Mouse (Mus musculus) myocyte (in vitro differentiated cells): ENCODE data around the gene Cxcr6.

ENCODE experiments used
- CEBPB ChIP-seq: IDR thresholded peaks from 2 replicates; pipeline ENCODE4 v1.6.1; 2011; ENCODE audit warnings: mild to moderate bottlenecking, moderate library complexity; ENCODE audit not compliant: poor library complexity, insufficient read depth, severe bottlenecking
- MAX ChIP-seq: IDR thresholded peaks from one replicate; pipeline ENCODE4 v1.6.1; 2011; ENCODE audit warnings: low read depth, mild to moderate bottlenecking, control low read depth
- MYOG ChIP-seq, 3 experiments: IDR thresholded peaks; one replicate each; pipeline ENCODE4 v1.6.1; 2011; ENCODE audit warnings: control low read depth in 2 of 3, low read depth in 2 of 3, mild to moderate bottlenecking in 2 of 3; ENCODE audit not compliant: insufficient read length in 2 of 3, control insufficient read depth in 1 of 3, insufficient read depth in 1 of 3
- POLR2A ChIP-seq: IDR thresholded peaks from one replicate; pipeline ENCODE4 v1.6.1; 2011; ENCODE audit warnings: low read depth, mild to moderate bottlenecking, control low read depth, moderate library complexity; ENCODE audit not compliant: insufficient read length
- REST ChIP-seq: IDR thresholded peaks from one replicate; pipeline ENCODE4 v1.6.1; 2011; ENCODE audit warnings: mild to moderate bottlenecking, control low read depth, moderate library complexity; ENCODE audit not compliant: insufficient read depth, insufficient read length
- SRF ChIP-seq: IDR thresholded peaks from one replicate; pipeline ENCODE4 v1.6.1; 2011; ENCODE audit warnings: low read depth; ENCODE audit not compliant: control insufficient read depth, insufficient read length
- TCF12 ChIP-seq: IDR thresholded peaks from one replicate; pipeline ENCODE4 v1.6.1; 2011; ENCODE audit warnings: mild to moderate bottlenecking, control low read depth; ENCODE audit not compliant: poor library complexity, insufficient read depth, severe bottlenecking
- USF1 ChIP-seq: IDR thresholded peaks from one replicate; pipeline ENCODE4 v1.6.1; 2011; ENCODE audit warnings: low read depth, mild to moderate bottlenecking, control low read depth, moderate library complexity

GRCm38 (mm10) chr9:123815444-123815843 is 9.2 kb downstream of the Cxcr6 start:
- TF ChIP-seq POLR2A = no peak
- no peak for TF ChIP-seq MAX
- TF ChIP-seq SRF = no peak
- no peak for TF ChIP-seq TCF12
- no peak for TF ChIP-seq USF1
- TF ChIP-seq MYOG (IDR thresholded peaks at IDR 0.05; ENCODE audit: control insufficient read depth in 1 of 3, insufficient read depth in 1 of 3, insufficient read length in 2 of 3, low read depth in 2 of 3) = no peak
- no peak for TF ChIP-seq REST
- TF ChIP-seq CEBPB = no peak
